Mouse (Mus musculus) midbrain, embryonic 13.5 days (tissue): ENCODE results near the gene Tmod2. TPM values are rescaled to one million over a fixed set of nuclear protein-coding genes. Genes with fewer than 3 reads are reported as not detected.

Source experiments
- polyA plus RNA-seq: library from polyadenylated mRNA; unstranded; fragments of >200 nt; fragmentation: Nextera tagmentation; extraction: Ambion mirVana; gene quantifications from 2 replicates; pipeline ENCODE4 v1.2.1, GENCODE M21; 2015

The Tmod2 gene
- polyA plus RNA-seq, 1 experiment from 2014 or later: 190 TPM

Other genes with a start within 250 kb of the Tmod2 start
- gene Mapk6, start 201.3 kb downstream of the Tmod2 start, polyA plus RNA-seq: 196 and 199 TPM in 2 replicates
- gene Leo1, start 169.8 kb downstream of the Tmod2 start, polyA plus RNA-seq: 46.8 and 49.2 TPM in 2 replicates
- 74.2 and 77.6 TPM in 2 replicates for gene Tmod3, start 51.7 kb downstream of the Tmod2 start, polyA plus RNA-seq
- gene Lysmd2, start 14.4 kb upstream of the Tmod2 start, polyA plus RNA-seq: 17.9 and 18.3 TPM in 2 replicates
- gene Scg3, start 72.7 kb upstream of the Tmod2 start, polyA plus RNA-seq: 123 and 139 TPM in 2 replicates
- gene Bmp5, start 164.0 kb upstream of the Tmod2 start, polyA plus RNA-seq: 3.2 and 3.6 TPM in 2 replicates